Mouse (Mus musculus): ENCODE results near the gene 4930452B06Rik. TPM values are rescaled to one million over a fixed set of nuclear protein-coding genes. Genes with fewer than 3 reads are reported as not detected.

Gene 4930452B06Rik
- total RNA-seq, 2 experiments from 2014 or later, result 4.6 to 6.2 TPM

DNA sequence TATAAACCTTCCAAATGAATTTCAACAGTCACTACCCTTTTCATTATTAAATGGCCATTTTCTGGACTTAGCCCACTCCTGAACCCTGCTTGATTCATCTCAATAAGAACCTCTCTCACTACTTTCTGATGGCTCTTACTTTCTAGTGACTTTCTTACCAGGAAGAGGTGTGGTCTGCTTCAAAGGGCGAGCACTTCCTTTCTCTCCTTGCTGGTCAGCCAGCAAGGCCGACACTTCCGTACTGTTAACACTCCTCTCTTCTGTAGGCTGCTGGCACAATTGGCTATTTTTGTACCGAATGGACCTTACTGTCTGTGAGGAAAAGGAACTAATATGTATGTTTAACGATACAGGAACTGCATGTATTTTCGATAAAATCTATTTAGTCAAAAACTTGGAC is 148.4 kb downstream of the 4930452B06Rik start:
- DNase-seq, result no peak

GRCm38 (mm10) chr14:8514071-8514470 is 152.0 kb downstream of the 4930452B06Rik start:
- no peak for DNase-seq

GRCm38 (mm10) chr14:8511276-8511675 is 154.8 kb downstream of the 4930452B06Rik start:
- DNase-seq, result no peak

DNA sequence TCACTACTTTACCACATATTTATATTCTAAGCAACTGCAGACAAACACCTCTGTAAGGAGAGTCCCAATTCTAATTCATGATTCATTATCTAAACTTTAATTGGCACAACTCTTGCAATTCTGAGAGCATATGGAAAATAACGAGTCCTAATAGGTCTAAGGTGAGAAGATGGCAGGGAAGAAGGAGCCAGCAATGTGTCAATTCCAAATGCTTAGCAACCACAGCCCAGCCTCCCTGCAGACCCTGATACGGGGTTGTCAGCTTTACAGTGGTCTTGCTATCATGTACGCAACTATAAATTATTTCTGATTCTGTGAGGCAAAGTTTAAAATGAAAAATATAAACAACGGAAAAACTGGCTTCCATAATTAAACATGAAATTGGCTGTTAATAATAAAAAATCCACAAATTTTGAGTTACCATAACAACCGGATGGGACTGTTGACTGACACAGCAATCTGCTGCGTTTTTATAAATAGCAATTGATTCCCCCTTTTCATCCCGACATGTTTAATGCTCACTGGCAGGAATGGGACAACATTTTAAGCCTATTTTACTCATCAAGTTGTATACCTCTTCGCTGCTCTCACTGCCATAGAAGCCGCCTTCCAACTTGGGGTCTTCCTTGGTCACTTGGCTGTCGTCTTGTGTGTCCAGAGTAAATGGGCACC is 155.6 kb downstream of the 4930452B06Rik start:
- DNase-seq, result peak in 1 of 2 experiments; percentile 9

GRCm38 (mm10) chr14:8508669-8509068 is 157.4 kb downstream of the 4930452B06Rik start:
- no peak for DNase-seq

DNA sequence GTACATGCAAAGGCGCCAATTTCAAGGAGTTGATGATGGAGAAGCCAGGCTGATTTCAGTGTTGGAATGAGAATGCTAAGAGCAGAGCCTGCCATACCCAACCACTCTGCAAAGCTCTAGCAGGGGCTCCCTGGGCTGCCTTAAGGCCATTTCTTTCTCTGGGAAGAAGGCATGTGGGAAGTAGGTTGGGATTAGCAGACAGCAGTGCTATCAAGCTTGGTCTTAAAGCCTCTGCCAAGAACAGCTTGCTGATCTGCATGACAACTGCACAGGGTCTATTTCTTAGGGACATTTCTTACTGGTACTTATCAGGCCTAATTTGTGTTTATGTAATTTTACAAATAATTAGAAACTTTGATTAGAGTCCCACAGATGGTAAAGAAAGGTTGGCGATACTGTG is 161.8 kb downstream of the 4930452B06Rik start:
- no peak for DNase-seq

DNA sequence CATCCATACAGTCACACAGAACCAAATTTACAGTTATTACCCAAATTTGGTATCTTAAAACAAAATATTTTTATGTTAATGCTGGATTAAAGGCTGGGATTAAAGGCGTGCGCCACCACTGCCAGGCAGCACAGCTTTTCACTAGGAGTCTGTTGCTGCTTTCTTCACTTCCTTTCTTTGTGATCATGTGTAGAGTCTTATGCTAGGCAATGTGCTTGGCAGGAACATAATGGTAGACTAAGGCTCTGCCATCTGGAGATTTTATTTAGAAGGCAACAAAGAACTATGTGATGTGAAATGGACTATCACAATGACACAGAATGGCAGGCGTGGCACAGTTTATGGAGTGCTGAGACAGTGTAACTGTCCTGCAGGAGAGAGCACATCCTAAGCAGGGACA is 162.7 kb downstream of the 4930452B06Rik start:
- DNase-seq, result no peak

- no peak for DNase-seq
Observed at GRCm38 (mm10) chr14:8502496-8502895, 163.5 kb downstream of the 4930452B06Rik start.

DNA sequence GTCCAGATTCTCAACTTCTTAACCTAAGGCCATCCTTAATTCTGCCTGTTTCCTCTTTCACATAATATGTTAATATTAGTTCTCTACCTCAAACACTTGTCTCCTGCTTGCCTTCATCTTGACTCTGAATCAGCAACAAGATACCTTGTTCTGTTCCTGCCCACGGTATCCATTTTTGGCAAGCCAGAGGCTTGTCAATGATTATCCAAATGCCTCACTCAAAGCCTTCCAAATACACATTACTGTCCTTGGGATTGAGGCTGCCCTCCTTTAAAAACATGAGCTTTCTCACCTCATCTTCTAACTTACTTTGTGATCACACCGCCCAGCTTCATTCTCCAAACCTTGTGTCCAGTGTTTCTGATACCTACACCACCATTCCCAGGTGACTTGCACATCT is 170.3 kb downstream of the 4930452B06Rik start:
- no peak for DNase-seq

- DNase-seq, result no peak
Observed at GRCm38 (mm10) chr14:8494952-8495351, 171.1 kb downstream of the 4930452B06Rik start.

GRCm38 (mm10) chr14:8494260-8494659 is 171.8 kb downstream of the 4930452B06Rik start:
- DNase-seq, result no peak

DNA sequence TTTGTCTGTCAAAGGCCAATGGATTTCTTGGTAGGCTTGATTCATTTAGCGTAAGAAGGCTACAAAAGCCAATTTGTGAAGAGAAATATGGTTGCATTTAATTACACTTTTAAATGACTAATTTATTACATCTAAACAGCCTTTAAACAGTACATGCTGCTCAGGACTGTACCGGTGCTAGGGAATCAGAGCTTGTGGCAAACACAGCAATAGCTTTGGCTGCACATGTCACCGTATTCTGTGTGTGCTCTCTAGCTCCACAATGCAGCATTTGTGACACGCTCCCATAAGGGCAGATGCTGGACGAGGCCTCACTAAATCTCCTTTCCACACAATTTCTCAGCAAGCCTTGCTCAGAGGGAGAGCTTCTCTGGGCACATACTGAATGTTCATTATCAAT is 187.9 kb downstream of the 4930452B06Rik start:
- no peak for DNase-seq

DNA sequence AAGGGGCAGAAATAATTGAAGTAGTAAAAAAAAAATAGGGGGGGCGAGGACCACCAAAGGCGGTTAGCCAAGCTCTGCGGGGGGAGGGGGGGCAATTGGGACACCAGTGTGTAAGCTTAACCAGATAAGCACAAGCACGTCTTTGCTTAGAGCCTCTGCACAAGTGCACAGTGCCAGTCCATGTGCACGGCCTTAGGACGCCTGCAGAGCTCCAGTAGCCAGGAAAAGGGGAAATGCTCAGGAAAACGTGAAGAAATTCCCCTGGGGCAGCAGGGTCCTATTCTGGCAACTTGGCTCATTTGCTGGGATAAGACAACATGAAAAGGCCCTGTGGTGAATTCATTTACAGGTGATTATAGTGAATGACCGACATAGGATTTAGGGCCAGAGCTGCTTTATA is 188.7 kb downstream of the 4930452B06Rik start:
- DNase-seq, result no peak

DNA sequence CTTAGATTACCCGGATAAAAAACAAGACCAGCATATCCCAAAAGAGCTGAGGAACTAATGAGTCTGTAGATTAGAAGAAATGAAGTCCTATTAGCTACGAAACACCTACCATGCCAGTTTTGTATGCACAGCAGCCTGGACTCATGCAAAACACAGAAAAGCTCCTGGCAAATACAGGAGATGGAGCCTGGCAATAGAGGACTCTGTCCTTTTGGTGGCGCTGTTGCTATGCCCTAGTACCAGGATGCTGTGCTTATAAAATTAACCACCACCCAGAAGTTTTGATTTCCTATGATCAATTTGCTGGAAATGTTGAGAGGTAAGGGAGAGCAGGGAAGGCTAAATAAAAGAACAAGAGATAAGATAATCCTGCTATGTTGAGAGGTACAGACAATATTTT is 189.4 kb downstream of the 4930452B06Rik start:
- DNase-seq, result peak; percentile 40 to 59

- no peak for DNase-seq
Observed at GRCm38 (mm10) chr14:8475851-8476250, 190.2 kb downstream of the 4930452B06Rik start.

DNA sequence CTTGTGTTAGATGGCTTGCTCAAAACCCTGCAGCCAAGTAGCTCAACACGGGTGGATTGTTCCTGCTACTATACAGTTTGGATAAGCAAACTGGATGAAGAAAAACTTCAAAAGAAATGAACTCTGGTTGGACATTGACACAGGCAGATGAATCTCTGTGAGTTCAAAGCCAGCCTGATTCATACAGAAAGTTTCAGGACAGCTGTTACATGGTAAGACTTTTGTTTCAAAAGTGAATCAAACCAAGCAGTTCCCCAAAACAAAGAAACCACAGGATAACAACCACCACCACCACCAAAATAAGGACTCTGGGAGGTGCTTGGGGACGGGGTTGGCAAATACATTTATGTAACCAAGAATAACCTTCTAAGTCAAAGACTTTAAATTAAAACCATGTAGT is 193.2 kb downstream of the 4930452B06Rik start:
- DNase-seq, result no peak

DNA sequence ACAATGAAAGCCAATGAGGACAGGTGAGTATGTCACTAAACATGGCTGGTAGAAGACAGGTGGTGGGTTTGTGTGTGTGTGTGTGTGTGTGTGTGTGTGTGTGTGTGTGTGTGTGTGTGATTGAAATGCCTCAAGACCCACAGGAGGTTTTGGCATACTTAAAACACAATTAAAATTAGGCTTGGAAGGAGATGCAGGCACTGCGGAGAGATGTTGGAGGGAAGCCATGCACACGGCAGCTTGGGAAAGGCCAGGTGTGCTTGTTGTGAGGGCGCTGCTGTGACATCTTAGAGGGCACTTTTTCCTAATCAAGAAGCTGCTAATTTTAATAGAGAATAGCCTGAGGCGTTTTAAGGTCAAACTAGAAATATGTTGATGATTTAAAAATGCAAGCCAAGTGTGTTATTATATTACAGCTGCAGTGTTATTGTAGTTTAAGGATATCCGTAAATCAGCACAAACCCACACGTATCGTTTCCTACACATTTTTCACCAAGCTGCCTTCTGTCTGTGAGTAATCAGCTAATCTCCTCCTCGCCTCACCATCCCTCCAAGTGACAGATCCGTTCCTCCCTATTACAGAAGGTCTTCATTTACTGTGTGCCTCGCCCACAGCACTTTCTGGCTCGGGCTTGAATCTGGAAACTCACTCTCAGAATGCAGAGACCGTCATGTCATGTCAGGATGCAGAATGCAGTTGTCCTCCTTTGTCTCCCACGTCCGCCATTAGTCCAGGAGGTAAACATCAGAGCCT is 201.5 kb downstream of the 4930452B06Rik start:
- DNase-seq, result no peak

- no peak for DNase-seq
Observed at GRCm38 (mm10) chr14:8462973-8463372, 203.1 kb downstream of the 4930452B06Rik start.

DNA sequence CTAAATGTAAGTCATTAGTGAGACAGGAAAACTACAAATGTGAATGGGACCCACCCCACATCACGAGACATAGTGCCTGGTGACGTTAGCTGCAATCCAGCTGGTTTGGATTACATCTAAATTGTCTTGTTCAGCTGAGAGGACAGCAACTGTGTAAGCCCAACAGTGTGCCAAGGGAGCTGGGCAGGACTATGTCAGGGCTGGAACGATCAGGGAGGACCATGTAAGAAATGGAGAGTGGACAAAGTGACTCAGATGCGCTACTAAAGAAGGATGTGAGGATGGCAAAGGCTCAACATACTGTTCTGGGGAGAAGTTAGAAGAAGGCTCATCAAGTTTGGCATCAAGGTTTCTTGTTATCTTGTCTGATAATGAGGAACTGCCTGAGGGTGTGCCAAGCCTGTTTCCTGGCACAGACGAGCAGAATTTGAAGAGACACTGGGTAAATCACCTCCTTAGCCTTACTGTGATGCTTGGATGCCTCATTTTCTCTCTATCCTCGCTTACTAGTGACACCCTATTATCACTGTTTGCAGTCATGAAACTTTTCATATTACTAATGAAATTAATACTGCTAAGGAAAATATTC is 203.6 kb downstream of the 4930452B06Rik start:
- DNase-seq, result no peak

DNA sequence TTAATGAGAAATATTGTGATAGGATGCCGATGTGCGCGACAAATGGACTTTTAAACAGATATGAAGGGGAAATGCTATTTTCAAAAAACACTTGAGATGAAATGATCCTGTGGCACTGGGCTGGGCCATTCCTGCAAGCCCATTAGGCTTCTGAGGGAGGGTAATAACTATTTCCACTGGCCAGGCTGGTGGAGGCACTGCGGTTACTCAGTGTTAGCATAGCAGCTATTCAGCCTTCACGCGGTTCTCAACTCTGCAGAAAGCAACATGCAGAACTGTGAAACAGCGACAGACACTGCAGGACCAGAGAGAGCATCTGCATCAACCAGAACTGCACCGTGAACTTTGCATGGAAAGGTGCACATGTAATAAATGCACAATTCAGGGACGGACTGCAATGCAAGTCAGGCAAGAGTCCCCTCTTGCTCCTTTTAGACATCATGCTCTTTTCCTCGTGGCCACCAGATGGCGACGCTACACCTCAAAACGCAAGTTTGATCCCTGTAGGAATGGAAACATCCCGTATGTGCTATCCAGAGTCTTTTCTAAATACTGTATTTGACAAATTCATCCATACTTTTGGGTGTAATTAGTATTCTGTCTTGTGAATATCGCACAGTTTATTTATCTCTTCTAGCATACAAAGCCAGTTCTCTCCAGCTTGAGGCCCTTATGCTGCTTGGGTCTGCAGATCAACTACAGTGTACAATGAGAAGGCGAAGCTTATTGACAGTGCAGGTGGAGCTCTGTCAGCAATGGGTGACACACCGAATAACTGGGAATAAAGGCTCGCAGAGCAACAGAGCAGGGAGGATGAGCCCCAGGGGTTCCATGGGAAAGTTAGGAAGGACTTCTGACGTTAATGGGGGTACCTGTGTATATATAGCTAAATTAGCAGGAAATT is 205.6 kb downstream of the 4930452B06Rik start:
- DNase-seq, result peak; percentile 61 to 68

DNA sequence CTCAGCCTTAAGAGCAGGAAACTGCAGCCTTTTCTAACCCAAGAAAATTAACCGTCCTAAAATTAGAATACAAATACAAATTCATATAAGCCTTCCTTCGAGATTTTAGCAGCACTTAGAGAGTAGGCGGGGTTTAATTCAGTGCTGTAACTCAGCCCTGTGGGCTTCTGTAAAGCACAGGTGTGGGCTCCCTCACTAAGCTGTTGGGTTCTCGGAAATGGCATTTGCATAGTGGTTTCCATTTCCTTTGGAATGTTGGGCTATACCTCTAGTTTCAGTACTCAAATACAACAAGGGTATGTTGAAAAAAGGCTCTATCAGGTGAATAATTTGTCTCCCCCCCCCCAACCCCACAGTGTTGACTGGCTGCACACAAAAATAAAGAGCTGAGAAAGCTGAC is 206.3 kb downstream of the 4930452B06Rik start:
- DNase-seq, result no peak

DNA sequence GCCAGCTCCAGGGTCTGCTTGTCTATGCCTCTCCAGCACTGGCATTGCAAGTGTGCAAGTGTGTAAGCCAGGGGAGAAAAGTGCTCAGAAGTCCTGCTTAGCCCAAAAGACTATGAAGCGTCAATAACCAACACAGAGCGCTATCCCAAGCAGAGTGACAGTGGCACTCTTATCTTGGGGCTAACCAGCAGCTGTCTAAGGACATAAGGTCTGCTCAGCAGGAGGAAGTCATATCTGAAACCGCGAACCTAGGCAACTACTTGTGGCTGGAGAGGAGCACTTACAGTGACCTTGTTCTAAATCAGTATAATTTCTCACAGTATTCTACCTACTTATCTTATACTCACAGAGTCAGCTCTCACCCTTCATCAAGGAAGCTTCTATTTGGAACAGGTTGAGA is 214.9 kb downstream of the 4930452B06Rik start:
- DNase-seq, result no peak

- no peak for DNase-seq
Observed at GRCm38 (mm10) chr14:8450342-8450741, 215.7 kb downstream of the 4930452B06Rik start.
